ENCODE assay signal across 25 mouse cellular contexts in genomic region chr12:33021140-33021539, GRCm38 (mm10).
"Had no signal": no experiment of that assay in that cellular context is flagged by ENCODE, and none has a peak within 500 bp of the region (broad histone marks: within the 10 kb centered on the region; RNA-seq: fewer than 3 reads in every experiment).

No protein-coding gene starts in this region.

- H3K27me3 ChIP-seq: heart, embryonic 15.5 days; hindbrain, embryonic 15.5 days; kidney, embryonic 15.5 days; limb, embryonic 15.5 days had no signal

- H3K9ac ChIP-seq: heart, embryonic 13.5 days; heart, embryonic 15.5 days; hindbrain, embryonic 13.5 days; hindbrain, embryonic 15.5 days; kidney, embryonic 15.5 days; limb, embryonic 13.5 days; limb, embryonic 15.5 days had no signal

- H3K4me2 ChIP-seq: heart, embryonic 11.5 days; heart, embryonic 13.5 days; heart, embryonic 15.5 days; hindbrain, embryonic 13.5 days; hindbrain, embryonic 15.5 days; kidney, embryonic 15.5 days; limb, embryonic 13.5 days; limb, embryonic 15.5 days had no signal

- H3K4me1 ChIP-seq: heart, embryonic 13.5 days; heart, embryonic 15.5 days; hindbrain, embryonic 13.5 days; hindbrain, embryonic 15.5 days; kidney, embryonic 15.5 days had no signal

- H3K27ac ChIP-seq: heart, adult 2 months; heart, embryonic 13.5 days; heart, embryonic 15.5 days; hindbrain, embryonic 13.5 days; hindbrain, embryonic 15.5 days; hindbrain, postnatal 0 days; kidney, embryonic 15.5 days; kidney, postnatal 0 days; limb, embryonic 13.5 days; limb, embryonic 15.5 days had no signal

- DNase-seq: gastrocnemius, postnatal 14 days; gastrocnemius, postnatal 36 days; heart, adult 11 months; heart, adult 2 months; heart, postnatal 14 days; heart, postnatal 36 days; kidney, adult 11 months; kidney, adult 2 months; kidney, adult 9 months; kidney, postnatal 14 days; kidney, postnatal 36 days; layer of hippocampus, adult 9-11 months; layer of hippocampus, postnatal 36 days; left cerebral cortex, postnatal 4 days had no signal

- H3K36me3 ChIP-seq: heart, embryonic 13.5 days; heart, embryonic 15.5 days; hindbrain, embryonic 13.5 days; hindbrain, embryonic 15.5 days; kidney, embryonic 15.5 days; limb, embryonic 13.5 days; limb, embryonic 15.5 days had no signal

- H3K9me3 ChIP-seq: heart, embryonic 13.5 days; heart, embryonic 15.5 days; hindbrain, embryonic 13.5 days; hindbrain, embryonic 15.5 days; kidney, embryonic 15.5 days; limb, embryonic 13.5 days; limb, embryonic 15.5 days had no signal

- H3K4me3 ChIP-seq: heart, adult 2 months; heart, embryonic 13.5 days; heart, embryonic 15.5 days; hindbrain, embryonic 13.5 days; hindbrain, embryonic 15.5 days; kidney, embryonic 15.5 days; limb, embryonic 13.5 days; limb, embryonic 15.5 days had no signal

- ATAC-seq: hindbrain, postnatal 0 days; intestine, embryonic 16.5 days had no signal
